Mouse (Mus musculus): ENCODE results near the gene Gsx1. TPM values are rescaled to one million over a fixed set of nuclear protein-coding genes. Genes with fewer than 3 reads are reported as not detected.

Gene Gsx1
- polyA plus RNA-seq, 1 experiment from 2014 or later: 27.6 TPM

DNA sequence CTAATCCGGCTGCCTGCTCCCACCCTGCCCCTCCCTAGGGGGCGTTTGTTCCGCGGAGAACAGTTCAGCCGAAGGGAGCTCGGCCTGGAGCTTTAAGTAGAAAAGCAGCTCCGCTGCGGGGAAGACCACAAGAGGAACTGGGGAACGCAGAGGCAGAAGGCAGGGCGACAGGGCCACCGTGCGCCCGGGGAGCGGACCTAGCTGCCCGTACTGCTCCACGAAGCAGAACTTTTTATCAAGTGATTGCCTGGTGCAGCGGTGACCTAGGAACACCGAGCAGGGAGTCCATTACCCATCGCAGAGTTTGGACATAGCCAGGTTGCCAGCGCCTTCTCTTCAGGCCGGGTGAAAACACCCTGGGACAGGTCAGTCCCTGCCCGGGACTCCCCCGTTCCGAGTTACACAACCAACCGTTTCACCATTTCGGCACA, 2.5 kb upstream of the Gsx1 start:
- peak overlapping the region; percentile 70 for H3K27ac ChIP-seq (replicated peaks)
- H3K4me1 ChIP-seq: peaks cover 35% of the 10 kb centered on the region
- H3K9ac ChIP-seq (replicated peaks): no peak overlapping the region; the same call in 1 of the 2 replicates
- peak overlapping the region; percentile 77 for H3K4me2 ChIP-seq (replicated peaks)
- H3K4me3 ChIP-seq: peak overlapping the region; percentile 51
- under 1% methylated on average over 25 of the region's 26 CpGs for WGBS
- no peaks in the 10 kb centered on the region for H3K36me3 ChIP-seq
- H3K27me3 ChIP-seq: peaks cover 92% of the 10 kb centered on the region
- peaks cover 9% of the 10 kb centered on the region; the same call in 1 of the 2 replicates for H3K9me3 ChIP-seq
- ATAC-seq (ENCODE audit: low FRiP score, low read depth): peak; percentile 33; the same call in 1 of the 2 replicates

DNA sequence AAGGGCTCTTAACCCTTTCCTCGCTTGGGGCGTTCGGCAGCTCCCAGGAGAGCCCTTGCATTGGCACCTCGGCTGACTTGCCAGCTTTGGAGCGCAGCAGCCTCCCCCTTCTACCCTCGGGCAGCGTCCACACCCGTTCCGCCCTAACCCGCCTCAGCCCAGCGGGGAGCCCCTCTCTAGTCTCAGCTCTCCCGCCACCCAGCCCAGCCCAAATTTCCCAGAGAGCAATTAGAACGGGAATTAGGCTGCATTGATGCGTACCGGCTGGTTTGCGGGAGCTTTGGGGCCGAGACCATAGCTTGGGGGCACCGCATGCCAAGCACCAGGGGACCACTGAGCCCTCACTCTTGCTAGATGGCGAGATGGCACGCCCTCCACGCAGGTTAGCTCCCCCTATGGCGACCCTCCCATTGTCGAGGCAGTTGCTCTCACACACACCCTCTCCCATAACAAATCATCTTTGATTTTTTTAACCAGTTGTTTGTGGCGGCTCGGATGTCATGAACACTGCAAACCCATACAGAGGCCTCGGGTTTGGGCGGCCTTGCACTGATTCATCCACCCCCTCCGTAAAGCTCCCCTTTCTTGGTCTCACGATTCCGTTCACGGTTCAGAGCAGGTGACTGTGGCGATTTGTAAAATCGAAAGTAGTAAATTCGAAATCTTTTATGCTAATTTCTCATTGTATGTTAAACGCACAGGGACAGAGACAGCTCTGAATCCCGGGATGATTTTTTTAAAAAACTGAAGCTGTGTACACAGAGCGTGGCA, 1.5 kb upstream of the Gsx1 start:
- Histone ChIP-seq H3K9me3 (peaks cover 9% of the 10 kb centered on the region; the same call in 1 of the 2 replicates), H3K27ac (replicated peaks) (no peak overlapping the region), H3K4me2 (replicated peaks) (peak overlapping the region; percentile 77), H3K9ac (replicated peaks) (0 out of 2 replicates have a peak overlapping the region, but pooled peaks have one; percentile 2), H3K36me3 (no peaks in the 10 kb centered on the region), H3K27me3 (peaks cover 95% of the 10 kb centered on the region), H3K4me1 (peaks cover 35% of the 10 kb centered on the region), H3K4me3 (peak overlapping the region; percentile 51)
- peak; percentile 53 for ATAC-seq (ENCODE audit: low FRiP score, low read depth)
- under 1% methylated on average over 37 of the region's 37 CpGs for WGBS

DNA sequence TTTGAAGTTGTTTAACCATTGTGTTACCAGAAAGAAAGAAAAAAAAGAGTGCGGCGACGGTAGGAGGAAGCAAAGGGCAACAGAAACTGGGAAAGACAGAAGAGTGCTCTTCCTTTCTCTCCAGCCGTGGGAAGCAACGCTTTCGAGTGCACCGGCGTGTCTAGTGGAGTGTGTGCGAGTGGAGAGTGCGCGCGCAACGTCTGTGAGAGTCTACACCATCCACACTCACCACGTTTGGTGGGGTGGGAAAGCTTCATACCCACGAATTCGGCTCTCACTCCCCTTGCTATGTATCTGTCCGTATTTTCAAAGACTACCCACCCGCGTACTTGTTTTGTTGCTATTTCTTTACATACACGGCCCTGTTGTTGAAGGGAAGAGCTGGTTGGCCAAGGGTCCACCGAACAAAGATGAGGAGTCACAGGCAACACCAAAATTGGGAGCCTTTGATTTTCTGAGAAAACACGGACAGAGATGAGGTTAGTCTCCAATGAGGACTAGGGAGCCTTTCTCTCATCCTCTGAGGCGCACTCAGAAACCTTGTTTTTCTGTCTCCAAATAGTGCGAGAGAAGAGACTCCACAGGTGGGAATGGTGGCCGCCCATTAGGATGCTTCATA, 835 bp upstream of the Gsx1 start:
- peak overlapping the region; percentile 77 for H3K4me2 ChIP-seq (replicated peaks)
- peaks cover 95% of the 10 kb centered on the region for H3K27me3 ChIP-seq
- H3K4me1 ChIP-seq: peaks cover 35% of the 10 kb centered on the region
- no peaks in the 10 kb centered on the region for H3K36me3 ChIP-seq
- no peak overlapping the region for H3K9ac ChIP-seq (replicated peaks)
- H3K9me3 ChIP-seq: peaks cover 9% of the 10 kb centered on the region; the same call in 1 of the 2 replicates
- H3K4me3 ChIP-seq: peak overlapping the region; percentile 51
- ATAC-seq (ENCODE audit: low FRiP score, low read depth): no peak
- WGBS: under 1% methylated on average over 25 of the region's 25 CpGs
- no peak overlapping the region for H3K27ac ChIP-seq (replicated peaks)

DNA sequence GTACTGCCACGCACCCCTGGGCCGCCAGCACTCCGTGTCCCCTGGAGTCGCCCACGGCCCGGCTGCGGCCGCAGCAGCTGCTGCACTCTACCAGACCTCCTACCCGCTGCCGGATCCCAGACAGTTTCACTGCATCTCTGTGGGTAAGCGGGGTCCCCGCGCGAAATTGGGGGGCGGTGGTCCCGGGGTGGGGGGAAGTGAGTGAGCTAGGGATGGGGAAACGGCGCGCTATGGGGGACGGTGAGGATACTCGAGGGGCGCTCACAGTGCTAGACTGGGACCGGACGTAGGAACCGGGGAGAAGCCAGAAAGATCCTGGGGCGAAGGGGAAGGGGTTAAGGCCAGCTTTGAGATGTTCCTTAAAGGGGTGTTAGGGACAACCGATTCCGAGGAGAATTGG, 660 bp downstream of the Gsx1 start:
- peak overlapping the region; percentile 77 for H3K4me2 ChIP-seq (replicated peaks)
- peak overlapping the region; percentile 50 for H3K9ac ChIP-seq (replicated peaks)
- H3K27ac ChIP-seq (replicated peaks): peak overlapping the region; percentile 31; the same call in 1 of the 2 replicates
- WGBS: under 1% methylated on average over 28 of the region's 28 CpGs
- peaks cover 96% of the 10 kb centered on the region for H3K27me3 ChIP-seq
- H3K36me3 ChIP-seq: no peaks in the 10 kb centered on the region
- H3K4me1 ChIP-seq: peaks cover 35% of the 10 kb centered on the region
- H3K9me3 ChIP-seq: no peaks in the 10 kb centered on the region
- peak overlapping the region; percentile 51 for H3K4me3 ChIP-seq
- ATAC-seq (ENCODE audit: low FRiP score, low read depth): no peak

DNA sequence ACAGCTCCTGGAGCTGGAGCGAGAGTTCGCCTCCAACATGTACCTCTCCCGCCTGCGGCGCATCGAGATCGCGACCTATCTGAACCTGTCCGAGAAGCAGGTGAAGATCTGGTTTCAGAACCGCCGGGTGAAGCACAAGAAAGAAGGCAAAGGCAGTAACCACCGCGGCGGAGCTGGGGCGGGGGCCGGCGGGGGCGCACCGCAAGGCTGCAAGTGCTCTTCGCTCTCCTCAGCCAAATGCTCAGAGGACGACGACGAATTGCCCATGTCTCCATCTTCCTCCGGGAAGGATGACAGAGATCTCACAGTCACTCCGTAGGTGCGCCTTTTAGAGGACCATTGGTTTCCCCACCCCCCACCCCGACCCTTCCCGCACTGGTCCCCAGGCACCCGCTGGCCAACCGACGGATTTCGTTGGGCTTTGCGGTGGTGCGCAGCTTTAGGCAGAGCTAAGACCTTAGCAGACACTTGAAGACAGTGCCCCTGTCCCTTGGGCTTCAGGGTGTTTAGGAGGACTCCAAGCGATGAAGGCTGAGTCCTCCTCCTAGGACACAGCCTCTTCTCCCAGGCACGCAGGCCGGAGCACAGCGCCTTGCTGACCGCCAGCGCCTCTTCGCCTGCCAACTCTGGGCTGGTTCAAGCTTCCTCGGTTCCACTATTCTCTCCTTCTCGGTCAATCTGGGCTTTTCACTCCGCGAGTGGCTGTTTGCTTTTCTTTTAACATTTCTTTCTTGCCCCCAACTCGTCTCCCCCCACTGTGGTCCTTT, 1.5 kb downstream of the Gsx1 start:
- Histone ChIP-seq H3K27me3 (peaks cover 95% of the 10 kb centered on the region), H3K27ac (replicated peaks) (no peak overlapping the region), H3K4me1 (peaks cover 35% of the 10 kb centered on the region), H3K9ac (replicated peaks) (no peak overlapping the region), H3K4me2 (replicated peaks) (peak overlapping the region; percentile 77), H3K4me3 (peak overlapping the region; percentile 51), H3K36me3 (no peaks in the 10 kb centered on the region), H3K9me3 (no peaks in the 10 kb centered on the region)
- WGBS: under 1% methylated on average over 44 of the region's 46 CpGs
- ATAC-seq (ENCODE audit: low FRiP score, low read depth): no peak

DNA sequence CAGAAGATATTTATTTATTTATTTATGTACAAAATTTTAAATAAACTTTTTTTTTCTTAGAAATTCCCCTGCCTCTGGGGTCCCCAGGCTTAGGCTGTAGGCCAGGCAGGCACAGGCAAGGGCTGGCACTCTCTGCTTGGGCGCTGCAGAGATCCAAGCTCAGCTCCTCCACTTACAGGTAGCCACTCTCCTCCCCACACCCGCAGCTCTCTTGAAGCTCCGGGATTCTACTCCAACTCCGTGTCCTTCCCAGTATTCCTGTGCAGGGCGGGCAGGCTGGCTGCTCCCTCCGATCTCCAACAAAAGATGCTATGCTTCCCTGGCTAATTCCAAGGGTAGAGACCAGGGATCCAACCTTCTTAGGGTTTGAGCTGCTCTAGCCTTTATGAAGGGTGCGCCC, 2.4 kb downstream of the Gsx1 start:
- H3K4me3 ChIP-seq: peak overlapping the region; percentile 51
- no peak overlapping the region for H3K9ac ChIP-seq (replicated peaks)
- H3K9me3 ChIP-seq: no peaks in the 10 kb centered on the region
- ATAC-seq (ENCODE audit: low FRiP score, low read depth): no peak
- peaks cover 33% of the 10 kb centered on the region for H3K4me1 ChIP-seq
- H3K4me2 ChIP-seq (replicated peaks): peak overlapping the region; percentile 77
- peaks cover 97% of the 10 kb centered on the region for H3K27me3 ChIP-seq
- WGBS: 0% methylated on average over 7 of the region's 7 CpGs
- no peak overlapping the region for H3K27ac ChIP-seq (replicated peaks)
- H3K36me3 ChIP-seq: no peaks in the 10 kb centered on the region

DNA sequence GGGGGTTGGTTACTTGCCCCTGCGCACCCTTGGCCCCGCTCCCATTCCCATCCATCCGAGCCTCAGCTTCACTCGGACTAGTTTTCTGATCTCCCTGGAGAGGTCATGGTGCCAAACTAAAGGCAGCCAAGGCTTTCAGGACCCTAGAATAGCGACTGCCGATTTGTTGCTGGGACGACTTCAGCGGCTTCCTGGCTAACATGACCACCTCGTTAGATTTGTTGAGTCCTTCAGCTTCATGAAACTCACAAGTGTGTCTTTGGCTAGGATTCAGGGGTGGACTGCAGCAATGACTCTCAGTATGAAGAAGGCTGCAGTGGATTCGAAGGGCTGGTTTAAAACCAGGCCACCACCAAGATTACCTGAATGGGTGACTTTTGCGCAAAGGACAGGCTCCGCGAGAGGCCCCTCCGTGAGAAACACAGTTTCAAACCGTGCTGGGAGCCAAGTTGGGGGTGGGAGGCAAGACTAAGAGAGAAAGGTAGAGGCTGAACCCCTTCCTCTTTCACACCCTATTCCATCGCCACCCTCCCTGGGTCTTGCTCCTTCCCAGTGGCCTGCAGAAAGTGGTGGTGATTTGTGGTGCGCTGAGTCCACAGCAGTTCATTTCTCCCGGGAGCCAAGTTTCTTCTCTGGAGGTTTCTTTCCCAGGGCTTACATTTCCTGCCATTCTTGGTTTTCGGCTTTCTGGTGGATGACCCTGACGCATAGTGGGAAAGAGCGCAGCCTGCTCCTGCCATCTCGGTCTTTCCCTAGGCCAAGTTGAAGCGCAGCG, 3.5 kb downstream of the Gsx1 start:
- H3K4me2 ChIP-seq (replicated peaks): peak overlapping the region; percentile 77
- ATAC-seq (ENCODE audit: low FRiP score, low read depth): no peak
- H3K9ac ChIP-seq (replicated peaks): no peak overlapping the region
- H3K4me3 ChIP-seq: peak overlapping the region; percentile 51
- no peak overlapping the region for H3K27ac ChIP-seq (replicated peaks)
- peaks cover 97% of the 10 kb centered on the region for H3K27me3 ChIP-seq
- H3K36me3 ChIP-seq: no peaks in the 10 kb centered on the region
- H3K4me1 ChIP-seq: peaks cover 22% of the 10 kb centered on the region
- no peaks in the 10 kb centered on the region for H3K9me3 ChIP-seq
- WGBS: 2% methylated on average over 24 of the region's 24 CpGs

DNA sequence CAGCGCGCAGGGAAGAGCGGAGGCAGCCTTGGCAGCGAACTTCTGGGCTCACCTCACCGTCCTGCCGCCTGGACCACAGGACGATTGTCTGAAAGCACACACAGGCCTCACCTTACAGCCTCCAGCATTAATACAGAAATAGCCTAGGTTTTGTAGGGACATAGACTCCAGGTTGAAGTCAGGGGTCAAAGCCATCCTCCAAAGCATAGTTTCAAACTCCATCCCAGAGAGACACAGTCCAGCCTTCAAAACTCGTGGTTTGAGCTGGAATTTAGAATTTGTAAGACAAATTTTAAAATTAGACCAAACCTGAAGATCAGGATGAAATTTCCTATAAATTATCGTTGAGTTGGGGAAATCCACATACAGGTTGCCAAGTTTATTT, 4.1 kb downstream of the Gsx1 start:
- 2% methylated on average over 9 of the region's 9 CpGs for WGBS
- ATAC-seq (ENCODE audit: low FRiP score, low read depth): no peak
- H3K9me3 ChIP-seq: no peaks in the 10 kb centered on the region
- peaks cover 17% of the 10 kb centered on the region for H3K4me1 ChIP-seq
- no peaks in the 10 kb centered on the region for H3K36me3 ChIP-seq
- no peak overlapping the region for H3K27ac ChIP-seq (replicated peaks)
- 0 out of 2 replicates have a peak overlapping the region, but pooled peaks have one; percentile 77 for H3K4me2 ChIP-seq (replicated peaks)
- H3K4me3 ChIP-seq: no peak overlapping the region
- peaks cover 97% of the 10 kb centered on the region for H3K27me3 ChIP-seq
- no peak overlapping the region for H3K9ac ChIP-seq (replicated peaks)

DNA sequence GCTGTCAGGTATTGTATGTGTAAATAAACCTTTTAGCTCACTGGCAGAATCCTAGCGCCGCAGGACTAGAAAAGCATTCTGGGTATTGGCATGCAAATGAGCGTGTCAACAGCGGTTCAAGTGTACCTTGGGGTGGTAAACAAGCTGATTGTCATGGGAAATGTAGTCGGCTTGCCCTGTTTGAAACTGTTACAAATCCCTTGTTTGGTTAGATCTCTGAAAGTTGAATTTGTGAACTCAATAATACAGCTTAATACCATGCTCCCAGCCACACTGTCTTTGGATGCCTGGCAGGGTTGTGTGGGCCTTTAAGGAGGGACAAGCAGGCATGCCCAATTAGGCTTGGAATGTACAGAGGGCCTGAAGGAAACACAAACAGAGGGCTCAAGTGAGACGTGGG, 16.4 kb downstream of the Gsx1 start:
- 0 out of 2 replicates have a peak, but pooled peaks cover 6% of the 10 kb centered on the region for H3K4me1 ChIP-seq
- peak; percentile 58; the same call in 1 of the 2 replicates for ATAC-seq (ENCODE audit: low FRiP score, low read depth)
- 5% methylated on average over 6 of the region's 6 CpGs for WGBS

DNA sequence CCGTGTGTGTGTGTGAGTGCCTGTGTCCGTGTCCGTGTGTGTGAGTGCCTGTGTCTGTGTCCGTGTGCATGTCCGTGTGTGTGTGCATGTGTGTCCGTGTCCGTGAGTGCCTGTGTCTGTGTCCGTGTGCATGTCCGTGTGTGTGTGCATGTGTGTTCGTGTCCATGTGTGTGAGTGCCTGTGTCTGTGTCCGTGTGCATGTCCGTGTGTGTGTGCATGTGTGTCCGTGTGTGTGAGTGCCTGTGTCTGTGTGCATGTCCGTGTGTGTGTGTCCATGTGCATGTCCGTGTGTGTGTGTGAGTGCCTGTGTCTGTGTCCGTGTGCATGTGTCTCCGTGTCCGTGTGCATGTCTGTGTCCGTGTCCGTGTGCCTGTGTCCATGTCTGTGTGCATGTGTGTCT, 19.4 kb downstream of the Gsx1 start:
- Histone ChIP-seq H3K4me1 (0 out of 2 replicates have a peak, but pooled peaks cover 6% of the 10 kb centered on the region), H3K27me3 (peaks cover 16% of the 10 kb centered on the region), H3K36me3 (no peaks in the 10 kb centered on the region), H3K9me3 (no peaks in the 10 kb centered on the region), H3K4me2 (replicated peaks) (no peak overlapping the region), H3K4me3 (no peak overlapping the region), H3K9ac (replicated peaks) (no peak overlapping the region), H3K27ac (replicated peaks) (no peak overlapping the region)
- ATAC-seq (ENCODE audit: low FRiP score, low read depth): no peak
- WGBS: 95% methylated on average over 20 of the region's 20 CpGs

More for the DNA sequence above, 16.4 kb downstream of the Gsx1 start:
- 0 out of 2 replicates have a peak overlapping the region, but pooled peaks have one; percentile 13 for H3K4me2 ChIP-seq (replicated peaks)
- H3K36me3 ChIP-seq: no peaks in the 10 kb centered on the region
- H3K9ac ChIP-seq (replicated peaks): no peak overlapping the region
- H3K27ac ChIP-seq (replicated peaks): no peak overlapping the region
- no peak overlapping the region for H3K4me3 ChIP-seq
- no peaks in the 10 kb centered on the region for H3K9me3 ChIP-seq
- peaks cover 20% of the 10 kb centered on the region for H3K27me3 ChIP-seq

DNA sequence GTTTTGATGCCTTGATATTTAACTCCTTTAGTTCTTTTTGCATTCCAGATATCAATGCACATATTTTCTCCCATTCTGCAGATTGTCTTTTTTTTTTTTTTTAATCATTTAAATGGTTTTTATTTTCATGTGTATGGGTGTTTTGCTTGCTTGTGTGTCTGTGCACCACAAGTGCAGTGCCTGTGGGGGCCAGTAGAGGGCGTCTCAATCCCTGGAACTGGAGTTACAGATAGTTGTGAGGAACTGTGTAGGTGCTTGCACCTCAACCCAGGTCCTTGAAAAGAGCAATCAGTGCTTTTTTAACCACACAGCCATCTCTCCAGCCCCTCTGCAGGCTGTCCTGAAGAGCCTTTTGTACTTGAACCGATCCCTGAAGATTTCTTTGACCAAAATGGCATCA, 20.0 kb downstream of the Gsx1 start:
- no peak overlapping the region for H3K27ac ChIP-seq (replicated peaks)
- H3K4me1 ChIP-seq: 0 out of 2 replicates have a peak, but pooled peaks cover 6% of the 10 kb centered on the region
- no peak overlapping the region for H3K4me3 ChIP-seq
- 71% methylated on average over 2 of the region's 2 CpGs for WGBS
- H3K27me3 ChIP-seq: peaks cover 22% of the 10 kb centered on the region
- no peak for ATAC-seq (ENCODE audit: low FRiP score, low read depth)
- H3K9me3 ChIP-seq: no peaks in the 10 kb centered on the region
- H3K9ac ChIP-seq (replicated peaks): no peak overlapping the region
- no peaks in the 10 kb centered on the region for H3K36me3 ChIP-seq
- H3K4me2 ChIP-seq (replicated peaks): no peak overlapping the region
